Mouse (Mus musculus) lung, adult 18-20 months (tissue): Measurements from ENCODE around the gene Rhebl1.

ENCODE experiments used
- DNase-seq, 2 experiments: peaks; one replicate each; pipeline ENCODE4 v3.0.0; 2022; ENCODE audit warnings: mixed read lengths in 2 of 2

The Rhebl1 gene

GRCm38 (mm10) chr15:98904692-98905091, 10.4 kb upstream of the Rhebl1 start:
- DNase-seq, result peak in 1 of 2 experiments; percentile 14

GRCm38 (mm10) chr15:98902600-98902999, 8.3 kb upstream of the Rhebl1 start:
- DNase-seq, result no peak

DNA sequence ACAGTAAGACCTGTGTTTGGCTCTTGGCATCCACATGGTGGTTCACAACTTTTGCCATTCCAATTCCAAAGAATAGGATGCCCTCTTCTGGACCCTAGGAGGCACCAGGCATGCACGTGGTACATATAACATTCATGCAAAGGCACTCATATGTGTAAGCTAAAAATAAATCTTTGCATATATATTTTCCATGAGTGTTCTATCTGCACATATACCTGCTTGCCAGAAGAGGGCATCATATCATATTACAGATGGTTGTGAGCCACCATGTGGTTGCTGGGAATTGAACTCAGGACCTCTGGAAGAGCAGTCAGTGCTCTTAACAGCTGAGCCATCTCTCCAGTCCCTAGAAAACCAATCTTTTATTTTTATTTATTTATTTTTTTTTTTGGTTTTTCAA, 7.2 kb upstream of the Rhebl1 start:
- DNase-seq, result no peak

DNA sequence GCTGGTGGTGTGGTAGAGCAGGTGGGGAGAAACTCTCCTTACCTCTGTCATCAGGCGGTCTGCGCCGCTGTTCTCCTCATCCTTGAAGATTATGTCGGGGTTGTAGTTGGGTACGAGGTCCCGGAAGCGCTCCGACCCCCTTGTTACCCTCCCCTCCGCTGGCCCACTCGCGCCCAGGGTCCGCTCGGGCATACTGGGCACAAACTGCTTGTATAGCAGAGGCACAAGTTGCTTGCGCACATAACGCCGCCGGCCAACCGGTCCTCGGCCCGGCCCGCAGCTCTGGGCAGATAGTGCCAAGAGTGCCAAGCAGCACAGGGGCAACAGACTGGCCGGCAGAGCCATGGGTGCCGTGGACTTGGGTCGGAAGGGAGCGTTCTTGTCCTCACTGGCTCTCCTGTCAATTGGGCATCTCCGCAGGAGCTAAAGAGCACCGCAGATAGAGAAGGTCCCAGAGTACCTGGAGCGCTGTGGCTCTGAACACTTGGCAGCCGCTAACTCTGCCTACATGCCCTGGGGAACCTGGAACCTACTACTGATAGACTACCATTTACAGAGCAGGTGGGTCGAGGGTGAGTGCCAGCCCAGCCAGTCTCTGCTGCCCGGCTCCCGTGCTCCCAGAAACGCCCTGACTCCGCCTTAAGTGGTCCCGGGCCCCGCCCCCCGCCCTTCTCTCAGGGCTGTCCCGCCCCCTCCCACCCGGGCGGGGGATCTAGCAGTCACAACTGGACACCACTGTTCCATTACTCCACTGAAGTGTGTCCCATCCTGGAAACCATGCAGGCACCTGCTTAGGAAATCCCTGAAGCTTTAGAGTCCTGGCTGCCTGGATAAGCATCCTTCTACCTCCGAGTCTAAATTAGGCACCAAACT, 3.8 kb upstream of the Rhebl1 start, which contains the start of gene Dhh:
Gene Dhh (minus strand): TSS at position 613 of the 873 bp plus-strand sequence.
- DNase-seq, result peak; percentile 30 to 41

DNA sequence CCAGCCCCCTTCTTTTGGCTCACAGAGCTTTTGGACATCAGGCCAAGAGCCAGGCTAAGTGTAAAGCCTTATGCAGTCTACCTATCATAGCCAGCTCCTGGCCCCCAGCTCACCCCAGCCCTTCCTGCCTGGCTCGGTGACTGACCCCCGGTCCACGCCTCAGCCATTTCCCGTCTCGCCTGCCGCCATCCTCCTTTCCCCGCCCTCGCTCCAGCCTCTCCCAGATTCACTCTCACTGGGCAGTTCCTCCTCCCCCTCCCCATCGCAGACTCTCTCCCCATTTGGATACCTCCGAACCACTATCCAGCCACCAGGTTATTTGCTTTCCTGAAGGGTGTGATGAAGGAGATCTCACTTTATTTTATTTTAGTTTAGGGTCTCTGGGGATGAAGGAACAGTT, 3.2 kb upstream of the Rhebl1 start:
- DNase-seq, result peak; percentile 64 to 76

DNA sequence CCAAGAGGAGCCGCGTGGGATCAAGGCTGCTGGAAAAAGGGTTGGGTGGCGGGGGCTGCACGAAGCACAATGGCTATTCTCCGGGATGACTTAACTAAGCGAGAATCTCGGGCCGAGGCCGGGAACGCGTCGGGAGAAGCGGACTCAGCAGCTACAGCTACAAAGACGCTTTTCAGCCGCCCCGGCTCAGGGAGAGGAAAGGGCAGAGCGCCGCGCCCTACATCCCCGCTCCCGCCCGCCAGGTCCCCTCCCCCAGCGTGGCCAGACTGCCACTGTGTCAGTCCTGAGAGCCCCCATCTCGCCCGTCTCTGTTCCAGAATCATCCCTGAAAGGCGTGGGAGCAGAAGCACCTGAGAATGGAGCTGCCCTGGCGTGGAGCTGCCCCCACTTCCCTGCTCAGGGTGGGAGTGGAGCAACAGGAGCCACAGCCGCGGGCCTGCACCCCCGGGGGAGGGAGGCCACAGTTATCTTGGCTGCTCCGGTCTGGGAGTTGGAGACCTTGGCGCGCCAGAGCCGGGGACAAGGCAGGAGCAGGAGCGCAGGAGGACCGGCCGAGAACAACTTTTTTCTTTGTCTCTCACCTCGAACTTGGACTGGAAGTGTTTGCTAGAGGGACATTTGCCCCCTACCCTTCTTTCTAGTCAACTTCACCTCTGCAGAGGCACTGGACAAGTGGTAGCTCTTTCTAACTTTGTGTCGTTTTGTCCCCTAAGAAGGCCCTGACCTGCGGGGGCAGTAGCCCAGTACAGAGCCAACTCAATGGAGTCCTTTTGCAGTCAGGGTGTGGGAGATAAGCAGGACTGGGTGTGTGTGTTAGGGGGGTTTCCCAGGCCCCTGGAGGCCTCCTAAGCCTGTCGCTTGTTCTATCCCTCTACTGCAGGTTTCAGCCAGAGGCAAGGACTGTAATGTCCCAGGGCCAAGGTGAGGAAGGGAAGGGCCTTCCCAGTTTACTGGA, 1.6 kb upstream of the Rhebl1 start:
- DNase-seq, result peak; percentile 61 to 64

- DNase-seq, result peak; percentile 42 to 47
These were observed 650 bp upstream of the Rhebl1 start for GRCm38 (mm10) chr15:98894746-98895634.

- DNase-seq, result no peak
These were observed 1.3 kb downstream of the Rhebl1 start for GRCm38 (mm10) chr15:98893036-98893435.

- DNase-seq, result peak; percentile 74 to 84
These were observed 2.3 kb downstream of the Rhebl1 start for GRCm38 (mm10) chr15:98891907-98892606.

DNA sequence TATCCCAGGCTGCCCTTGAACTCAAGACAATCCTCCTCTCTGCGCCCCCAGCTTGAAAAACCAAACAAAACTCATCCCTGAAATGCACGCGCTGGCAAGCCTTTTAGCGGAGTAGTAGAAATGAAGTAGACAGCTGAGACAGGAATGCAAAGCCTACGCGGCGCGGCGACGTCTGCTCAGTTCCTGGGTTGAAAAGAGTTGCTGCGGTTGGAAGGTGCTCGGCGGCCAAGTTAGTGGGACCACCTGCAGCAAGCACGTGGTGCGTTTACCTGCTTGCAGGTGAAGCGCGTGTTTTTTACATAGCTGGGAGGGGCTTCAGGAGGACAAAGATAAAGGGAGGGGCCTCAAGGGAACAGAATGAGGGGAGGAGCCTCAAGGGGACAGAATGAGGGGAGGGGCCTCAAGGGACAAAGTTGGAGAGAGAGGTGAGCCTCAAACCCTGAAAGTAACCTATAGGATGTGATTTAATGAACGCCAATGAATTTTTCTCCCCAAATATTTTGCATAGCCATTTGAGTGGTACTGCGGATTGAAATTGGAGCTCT, 3.1 kb downstream of the Rhebl1 start:
- no peak for DNase-seq

- no peak for DNase-seq
These were observed 6.8 kb downstream of the Rhebl1 start for GRCm38 (mm10) chr15:98887526-98887925.

- no peak for DNase-seq
These were observed 7.5 kb downstream of the Rhebl1 start for GRCm38 (mm10) chr15:98886667-98887387.

DNA sequence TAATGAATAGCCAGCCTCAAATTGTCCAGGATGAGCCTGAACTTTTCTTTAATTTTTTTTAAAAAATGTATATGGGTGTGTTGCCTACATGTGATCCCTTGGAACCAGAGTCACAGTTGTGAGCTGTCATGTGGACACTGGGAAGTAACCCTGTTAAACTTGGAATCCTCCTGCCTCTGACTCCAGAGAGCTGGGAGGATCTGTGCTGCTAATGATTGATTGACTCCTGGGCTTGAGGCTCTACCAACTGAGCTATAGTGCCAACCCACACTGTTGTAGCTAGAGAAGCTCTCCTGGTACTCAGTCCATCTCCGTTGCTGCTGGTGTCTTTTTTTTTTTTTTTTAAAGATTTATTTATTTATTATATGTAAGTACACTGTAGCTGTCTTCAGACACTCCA, 10.2 kb downstream of the Rhebl1 start:
- DNase-seq, result no peak

DNA sequence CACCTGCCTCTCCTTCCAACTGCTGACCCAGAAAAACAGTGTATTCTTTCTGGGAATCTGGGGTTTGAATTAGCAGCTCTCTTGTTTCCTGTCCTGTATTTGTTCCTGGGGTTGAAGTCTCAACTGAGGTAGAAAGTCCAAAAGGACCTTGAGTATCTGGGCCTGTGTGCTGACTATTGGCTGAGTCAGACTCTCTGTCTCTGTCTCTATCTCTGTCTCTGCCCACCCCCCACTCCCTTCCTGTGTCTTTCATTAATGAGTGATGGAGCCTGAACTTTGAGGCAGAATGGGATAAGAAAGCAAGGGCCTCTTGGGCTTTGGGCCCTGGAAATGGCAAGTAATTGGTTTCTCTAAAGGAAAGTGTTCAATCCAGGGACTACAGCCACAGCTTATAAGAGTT, 10.7 kb downstream of the Rhebl1 start:
- DNase-seq, result no peak

DNA sequence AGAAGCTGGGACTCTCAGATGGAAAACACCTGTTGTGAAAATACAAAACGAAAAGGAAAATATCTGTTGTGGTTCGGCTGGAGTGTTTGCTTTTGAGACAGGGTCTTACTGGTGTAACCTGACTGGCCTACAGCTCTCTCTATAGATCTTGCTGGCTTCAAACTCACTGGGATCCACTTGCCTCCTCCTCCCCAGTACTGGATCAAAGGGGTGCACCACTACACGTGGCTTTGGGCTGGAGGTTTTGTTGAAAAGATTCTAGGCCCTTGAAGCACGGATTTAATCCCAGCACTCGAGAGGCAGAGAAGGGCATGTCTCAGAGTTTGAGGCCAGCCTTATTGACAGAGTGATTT, 12.7 kb downstream of the Rhebl1 start:
- no peak for DNase-seq

GRCm38 (mm10) chr15:98880978-98881655, 13.2 kb downstream of the Rhebl1 start:
- DNase-seq, result peak; percentile 95 to 97

DNA sequence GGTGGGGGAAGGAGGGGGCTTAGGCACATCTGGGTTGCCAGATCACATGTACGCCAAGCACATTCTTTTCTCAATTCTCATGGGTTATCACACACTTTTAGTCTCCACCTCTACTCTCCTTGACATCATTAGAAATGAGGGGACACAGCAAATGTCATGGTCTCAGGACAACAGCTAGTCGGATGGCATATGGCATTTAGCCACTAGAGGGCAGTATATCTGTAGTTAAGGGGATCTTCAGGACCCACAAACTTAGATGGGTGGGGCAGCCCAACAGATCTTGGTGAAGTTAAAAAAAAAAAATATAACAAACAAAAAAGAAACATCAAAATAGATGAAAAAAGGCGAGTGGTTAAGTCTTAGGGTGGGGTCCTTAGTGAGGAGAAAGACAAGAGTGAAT, 17.0 kb downstream of the Rhebl1 start:
- peak; percentile 25 to 71 for DNase-seq

DNA sequence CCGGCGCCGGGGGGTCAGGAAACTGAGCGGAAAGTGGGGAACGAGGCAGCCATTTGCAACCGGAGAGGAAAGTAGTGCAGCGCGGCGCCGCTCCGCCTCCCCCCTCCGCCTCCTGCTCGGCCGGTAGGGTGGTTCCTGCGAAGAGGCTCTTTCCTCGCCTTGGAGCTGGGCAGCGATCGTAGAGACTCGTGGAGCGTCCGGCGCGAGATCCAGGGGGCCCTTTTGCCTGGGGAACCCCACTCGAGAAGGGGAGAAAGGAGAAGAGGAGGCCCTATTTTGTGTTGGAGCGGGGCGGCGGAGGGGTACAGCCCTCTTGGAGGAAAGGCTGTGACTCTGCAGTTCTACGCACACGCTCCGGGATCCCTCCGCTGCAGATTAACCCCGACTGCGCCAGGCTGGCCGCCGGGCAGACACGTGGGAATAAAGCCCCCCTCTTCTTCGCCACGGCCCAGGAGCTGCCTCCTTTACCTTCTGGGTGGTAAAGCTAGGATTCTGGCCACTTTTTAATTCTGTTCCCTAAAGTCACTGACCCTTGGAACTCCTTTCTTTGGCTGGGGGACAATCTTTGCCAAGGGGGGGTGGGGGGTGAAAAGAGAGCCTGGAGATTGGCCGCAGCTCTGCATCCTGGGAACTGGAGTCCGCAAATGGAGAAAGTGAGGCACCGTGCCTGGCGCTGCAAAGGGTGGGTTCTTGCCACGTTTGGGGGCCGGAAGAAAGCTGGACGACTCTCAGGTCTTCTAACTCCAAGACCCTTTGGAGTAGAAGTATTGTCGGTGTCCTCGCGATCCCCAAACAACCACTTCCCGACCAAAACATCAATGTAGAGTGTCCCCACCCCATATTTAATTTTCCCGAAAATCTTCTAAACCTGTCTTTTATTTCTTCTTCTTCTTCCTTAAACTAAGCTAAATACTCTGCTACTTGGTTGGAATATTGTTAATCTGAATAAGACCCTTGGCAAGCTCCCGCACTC, 22.1 kb downstream of the Rhebl1 start:
- DNase-seq, result peak; percentile 93
